Mouse (Mus musculus): ENCODE measurements around the gene Ankfy1. TPM values are rescaled to one million over a fixed set of nuclear protein-coding genes. Genes with fewer than 3 reads are reported as not detected.
"Not testable (repeated sequence)": the region's sequence is repeated elsewhere in the genome, so short reads cannot be mapped to it uniquely, and the experiment has no call there.

Gene Ankfy1
- polyA plus RNA-seq, 1 experiment from 2014 or later = 25.1 TPM

DNA sequence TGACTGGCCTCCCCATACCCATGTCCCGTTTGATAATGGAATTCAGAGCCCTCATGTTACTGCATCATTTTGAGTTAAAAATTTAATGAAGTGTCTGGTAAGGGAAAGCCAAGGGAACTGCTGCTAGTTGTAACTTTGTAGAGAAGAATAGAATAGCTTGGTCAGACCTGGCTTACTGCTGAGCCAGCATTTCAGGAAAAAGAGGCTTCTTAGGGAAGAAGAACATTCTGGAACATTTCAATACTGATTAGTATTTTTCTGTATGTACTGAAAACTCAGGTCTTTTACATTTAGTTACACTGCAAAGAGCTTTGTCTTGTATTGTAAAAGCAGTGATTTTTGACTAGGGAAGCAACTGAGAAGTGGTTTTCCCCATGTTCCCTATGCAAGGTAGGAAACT is 71.0 kb downstream of the Ankfy1 start:
- no peak overlapping the region for H3K9ac ChIP-seq (ENCODE audit: low read depth, low read length)
- H3K4me2 ChIP-seq = no peak overlapping the region
- ATAC-seq (replicated peaks; ENCODE audit: insufficient number of reproducible peaks, low FRiP score, low TSS enrichment) = no peak
- H3K4me1 ChIP-seq (ENCODE audit: control insufficient read depth, insufficient read depth, low read length) = no peaks in the 10 kb centered on the region
- H3K27me3 ChIP-seq (ENCODE audit: control insufficient read depth, insufficient read depth, low read length) = no peaks in the 10 kb centered on the region
- H3K9me3 ChIP-seq (replicated peaks; ENCODE audit: control insufficient read depth, low read length) = no peaks in the 10 kb centered on the region
- WGBS (ENCODE audit: insufficient replicate concordance) = 83% methylated on average over 1 of the region's 1 CpGs
- no peak overlapping the region for H3K4me3 ChIP-seq (ENCODE audit: low read depth, low read length)
- H3K36me3 ChIP-seq (ENCODE audit: control insufficient read depth, insufficient read depth, low read length) = peaks cover 32% of the 10 kb centered on the region
- no peak overlapping the region for H3K27ac ChIP-seq (ENCODE audit: low read depth, low read length)

GRCm38 (mm10) chr11:72764270-72764669 is 74.5 kb downstream of the Ankfy1 start:
- H3K27ac ChIP-seq (ENCODE audit: low read depth, low read length) = no peak overlapping the region
- H3K9ac ChIP-seq (ENCODE audit: low read depth, low read length) = no peak overlapping the region
- no peak for ATAC-seq (replicated peaks; ENCODE audit: insufficient number of reproducible peaks, low FRiP score, low TSS enrichment)
- no peak overlapping the region for H3K4me2 ChIP-seq
- 88% methylated on average over 4 of the region's 4 CpGs for WGBS (ENCODE audit: insufficient replicate concordance)
- no peaks in the 10 kb centered on the region for H3K9me3 ChIP-seq (replicated peaks; ENCODE audit: control insufficient read depth, low read length)
- H3K36me3 ChIP-seq (ENCODE audit: control insufficient read depth, insufficient read depth, low read length) = peaks cover 27% of the 10 kb centered on the region
- no peak overlapping the region for H3K4me3 ChIP-seq (ENCODE audit: low read depth, low read length)
- H3K27me3 ChIP-seq (ENCODE audit: control insufficient read depth, insufficient read depth, low read length) = no peaks in the 10 kb centered on the region
- H3K4me1 ChIP-seq (ENCODE audit: control insufficient read depth, insufficient read depth, low read length) = no peaks in the 10 kb centered on the region

DNA sequence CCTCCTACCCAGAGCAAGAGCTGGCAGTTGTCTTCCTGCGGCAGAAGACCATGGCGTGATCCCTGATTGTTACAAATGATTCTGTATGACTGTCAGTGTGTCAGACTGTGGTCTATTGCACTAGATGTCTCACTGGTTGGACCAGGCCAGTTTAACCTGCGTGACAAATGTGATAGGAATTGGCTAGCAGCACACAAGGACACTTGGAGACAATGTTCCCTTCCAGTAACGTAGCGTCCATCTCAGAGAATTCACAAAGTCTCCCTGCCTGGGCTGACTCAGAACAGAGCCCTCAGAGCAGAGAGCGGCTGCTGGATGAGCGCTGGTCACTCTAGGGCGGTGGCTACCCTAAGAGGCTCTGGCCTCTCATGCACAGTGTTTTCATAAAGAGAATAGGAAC is 77.9 kb downstream of the Ankfy1 start:
- H3K4me2 ChIP-seq = no peak overlapping the region
- H3K9me3 ChIP-seq (replicated peaks; ENCODE audit: control insufficient read depth, low read length) = no peaks in the 10 kb centered on the region
- H3K4me1 ChIP-seq (ENCODE audit: control insufficient read depth, insufficient read depth, low read length) = no peaks in the 10 kb centered on the region
- no peak overlapping the region for H3K27ac ChIP-seq (ENCODE audit: low read depth, low read length)
- H3K4me3 ChIP-seq (ENCODE audit: low read depth, low read length) = no peak overlapping the region
- WGBS (ENCODE audit: insufficient replicate concordance) = 88% methylated on average over 8 of the region's 8 CpGs
- no peaks in the 10 kb centered on the region for H3K27me3 ChIP-seq (ENCODE audit: control insufficient read depth, insufficient read depth, low read length)
- no peak overlapping the region for H3K9ac ChIP-seq (ENCODE audit: low read depth, low read length)
- peaks cover 13% of the 10 kb centered on the region for H3K36me3 ChIP-seq (ENCODE audit: control insufficient read depth, insufficient read depth, low read length)
- ATAC-seq (replicated peaks; ENCODE audit: insufficient number of reproducible peaks, low FRiP score, low TSS enrichment) = no peak

GRCm38 (mm10) chr11:72769061-72769460 is 79.3 kb downstream of the Ankfy1 start:
- no peak for ATAC-seq (replicated peaks; ENCODE audit: insufficient number of reproducible peaks, low FRiP score, low TSS enrichment)
- no peaks in the 10 kb centered on the region for H3K9me3 ChIP-seq (replicated peaks; ENCODE audit: control insufficient read depth, low read length)
- H3K4me1 ChIP-seq (ENCODE audit: control insufficient read depth, insufficient read depth, low read length) = no peaks in the 10 kb centered on the region
- H3K9ac ChIP-seq (ENCODE audit: low read depth, low read length) = no peak overlapping the region
- H3K36me3 ChIP-seq (ENCODE audit: control insufficient read depth, insufficient read depth, low read length) = peaks cover 8% of the 10 kb centered on the region; the same call in 1 of the 2 replicates
- 83% methylated on average over 3 of the region's 3 CpGs for WGBS (ENCODE audit: insufficient replicate concordance)
- no peak overlapping the region for H3K4me2 ChIP-seq
- no peak overlapping the region for H3K27ac ChIP-seq (ENCODE audit: low read depth, low read length)
- H3K27me3 ChIP-seq (ENCODE audit: control insufficient read depth, insufficient read depth, low read length) = no peaks in the 10 kb centered on the region
- no peak overlapping the region for H3K4me3 ChIP-seq (ENCODE audit: low read depth, low read length)

DNA sequence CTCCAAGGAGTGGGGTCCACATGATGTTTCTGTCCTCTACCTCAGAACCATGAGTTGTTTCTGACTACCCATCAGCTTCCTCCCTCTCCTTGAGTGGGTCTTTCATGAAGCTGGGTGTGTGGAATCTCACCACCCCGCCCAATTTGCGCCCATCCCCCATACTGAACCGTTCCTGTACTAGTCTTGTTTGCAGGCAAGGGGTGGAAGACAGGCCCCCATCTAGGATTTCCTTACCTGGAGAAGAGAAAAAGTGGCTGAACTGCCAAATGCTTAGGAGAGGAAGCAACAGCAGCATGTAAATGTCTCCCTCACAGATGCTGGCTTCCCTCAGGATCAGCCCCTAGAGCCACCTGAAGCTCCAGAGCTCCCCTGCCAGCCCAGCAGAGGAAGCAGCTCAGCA is 80.5 kb downstream of the Ankfy1 start:
- no peaks in the 10 kb centered on the region for H3K9me3 ChIP-seq (replicated peaks; ENCODE audit: control insufficient read depth, low read length)
- no peak for ATAC-seq (replicated peaks; ENCODE audit: insufficient number of reproducible peaks, low FRiP score, low TSS enrichment)
- no peak overlapping the region for H3K4me2 ChIP-seq
- H3K27me3 ChIP-seq (ENCODE audit: control insufficient read depth, insufficient read depth, low read length) = no peaks in the 10 kb centered on the region
- H3K9ac ChIP-seq (ENCODE audit: low read depth, low read length) = no peak overlapping the region
- peaks cover 3% of the 10 kb centered on the region; the same call in 1 of the 2 replicates for H3K36me3 ChIP-seq (ENCODE audit: control insufficient read depth, insufficient read depth, low read length)
- H3K4me3 ChIP-seq (ENCODE audit: low read depth, low read length) = no peak overlapping the region
- no peaks in the 10 kb centered on the region for H3K4me1 ChIP-seq (ENCODE audit: control insufficient read depth, insufficient read depth, low read length)
- no peak overlapping the region for H3K27ac ChIP-seq (ENCODE audit: low read depth, low read length)
- 90% methylated on average over 3 of the region's 3 CpGs for WGBS (ENCODE audit: insufficient replicate concordance)

GRCm38 (mm10) chr11:72770816-72771215 is 81.0 kb downstream of the Ankfy1 start:
- Histone ChIP-seq H3K4me3 (ENCODE audit: low read depth, low read length) (no peak overlapping the region), H3K27ac (ENCODE audit: low read depth, low read length) (no peak overlapping the region), H3K36me3 (ENCODE audit: control insufficient read depth, insufficient read depth, low read length) (peaks cover 3% of the 10 kb centered on the region; the same call in 1 of the 2 replicates), H3K9me3 (replicated peaks; ENCODE audit: control insufficient read depth, low read length) (no peaks in the 10 kb centered on the region), H3K9ac (ENCODE audit: low read depth, low read length) (no peak overlapping the region), H3K4me2 (no peak overlapping the region), H3K27me3 (ENCODE audit: control insufficient read depth, insufficient read depth, low read length) (no peaks in the 10 kb centered on the region), H3K4me1 (ENCODE audit: control insufficient read depth, insufficient read depth, low read length) (no peaks in the 10 kb centered on the region)
- 88% methylated on average over 5 of the region's 5 CpGs for WGBS (ENCODE audit: insufficient replicate concordance)
- no peak for ATAC-seq (replicated peaks; ENCODE audit: insufficient number of reproducible peaks, low FRiP score, low TSS enrichment)

DNA sequence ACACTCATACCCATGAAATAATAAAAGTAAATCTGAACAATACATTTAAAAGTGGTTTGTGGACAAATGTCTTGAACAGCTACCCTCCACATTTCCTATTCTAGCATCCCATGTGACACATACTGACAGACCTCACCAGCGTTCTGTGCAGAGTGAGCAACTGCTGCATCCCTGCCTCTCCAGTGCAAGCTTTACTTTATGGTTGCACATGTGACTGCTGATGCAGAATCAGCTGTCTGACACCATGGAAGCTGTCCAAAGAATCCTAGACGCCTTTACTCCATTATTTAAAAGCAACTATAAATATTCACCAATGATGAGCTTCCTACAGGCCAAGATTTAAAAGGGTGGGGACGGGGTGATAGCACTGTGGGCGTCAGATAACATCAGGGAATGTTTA is 81.7 kb downstream of the Ankfy1 start:
- Histone ChIP-seq H3K36me3 (ENCODE audit: control insufficient read depth, insufficient read depth, low read length) (peaks cover 3% of the 10 kb centered on the region; the same call in 1 of the 2 replicates), H3K9ac (ENCODE audit: low read depth, low read length) (no peak overlapping the region), H3K27ac (ENCODE audit: low read depth, low read length) (no peak overlapping the region), H3K9me3 (replicated peaks; ENCODE audit: control insufficient read depth, low read length) (no peaks in the 10 kb centered on the region), H3K27me3 (ENCODE audit: control insufficient read depth, insufficient read depth, low read length) (no peaks in the 10 kb centered on the region), H3K4me1 (ENCODE audit: control insufficient read depth, insufficient read depth, low read length) (no peaks in the 10 kb centered on the region), H3K4me3 (ENCODE audit: low read depth, low read length) (no peak overlapping the region), H3K4me2 (no peak overlapping the region)
- 77% methylated on average over 4 of the region's 4 CpGs for WGBS (ENCODE audit: insufficient replicate concordance)
- no peak for ATAC-seq (replicated peaks; ENCODE audit: insufficient number of reproducible peaks, low FRiP score, low TSS enrichment)

GRCm38 (mm10) chr11:72772611-72773010 is 82.8 kb downstream of the Ankfy1 start:
- WGBS (ENCODE audit: insufficient replicate concordance) = 27% methylated on average over 1 of the region's 1 CpGs
- H3K4me3 ChIP-seq (ENCODE audit: low read depth, low read length) = not testable (repeated sequence)

DNA sequence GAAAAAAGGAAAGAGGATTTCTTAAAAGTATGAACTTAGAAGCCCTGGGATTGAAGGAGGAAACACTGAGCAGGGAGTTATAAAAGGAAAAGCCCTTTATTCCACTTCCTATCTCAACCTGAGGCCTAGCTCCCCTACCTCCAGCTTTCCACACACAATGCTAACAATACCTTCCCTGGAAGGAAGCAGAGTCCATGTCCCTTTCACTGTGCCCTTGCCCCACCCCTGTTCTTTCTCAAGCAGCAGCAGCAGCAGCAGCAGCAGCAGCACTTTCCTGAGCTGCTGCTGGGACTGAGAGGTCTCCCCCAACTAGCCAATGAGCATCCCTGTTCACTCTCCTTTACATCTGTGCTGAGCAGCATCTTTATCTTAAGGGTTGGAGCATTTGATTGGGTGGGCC is 89.2 kb downstream of the Ankfy1 start:
- Histone ChIP-seq H3K9me3 (replicated peaks; ENCODE audit: control insufficient read depth, low read length) (no peaks in the 10 kb centered on the region), H3K27me3 (ENCODE audit: control insufficient read depth, insufficient read depth, low read length) (no peaks in the 10 kb centered on the region), H3K4me1 (ENCODE audit: control insufficient read depth, insufficient read depth, low read length) (no peaks in the 10 kb centered on the region), H3K4me2 (no peak overlapping the region), H3K36me3 (ENCODE audit: control insufficient read depth, insufficient read depth, low read length) (no peaks in the 10 kb centered on the region), H3K9ac (ENCODE audit: low read depth, low read length) (no peak overlapping the region), H3K27ac (ENCODE audit: low read depth, low read length) (no peak overlapping the region), H3K4me3 (ENCODE audit: low read depth, low read length) (no peak overlapping the region)
- no peak for ATAC-seq (replicated peaks; ENCODE audit: insufficient number of reproducible peaks, low FRiP score, low TSS enrichment)

More at GRCm38 (mm10) chr11:72772611-72773010, 82.8 kb downstream of the Ankfy1 start:
- ATAC-seq (replicated peaks; ENCODE audit: insufficient number of reproducible peaks, low FRiP score, low TSS enrichment); H3K36me3 ChIP-seq (ENCODE audit: control insufficient read depth, insufficient read depth, low read length); H3K9me3 ChIP-seq (replicated peaks; ENCODE audit: control insufficient read depth, low read length); H3K4me1 ChIP-seq (ENCODE audit: control insufficient read depth, insufficient read depth, low read length); H3K4me2 ChIP-seq; H3K27me3 ChIP-seq (ENCODE audit: control insufficient read depth, insufficient read depth, low read length); H3K9ac ChIP-seq (ENCODE audit: low read depth, low read length); H3K27ac ChIP-seq (ENCODE audit: low read depth, low read length): not testable (repeated sequence)
